Mouse (Mus musculus): ENCODE measurements around the gene Trdn. TPM values are rescaled to one million over a fixed set of nuclear protein-coding genes. Genes with fewer than 3 reads are reported as not detected.

The Trdn gene
- polyA plus RNA-seq (2015; fragmentation: Nextera tagmentation; extraction: Ambion mirVana): 0.47 and 0.93 TPM in 2 replicates

- no peaks in the 10 kb centered on the region for H3K36me3 ChIP-seq (replicated peaks)
- WGBS (ENCODE audit: insufficient replicate concordance): 41% methylated on average over 1 of the region's 1 CpGs
- H3K9me3 ChIP-seq (replicated peaks): no peaks in the 10 kb centered on the region
- H3K27ac ChIP-seq (replicated peaks): no peak within 1 kb of the TSS
- ATAC-seq (ENCODE audit: insufficient read depth): no peak
- no peak within 1 kb of the TSS for H3K9ac ChIP-seq
- no peaks in the 10 kb centered on the region for H3K27me3 ChIP-seq
- no peak within 1 kb of the TSS for H3K4me2 ChIP-seq
- H3K4me3 ChIP-seq (replicated peaks): no peak within 1 kb of the TSS
- no peaks in the 10 kb centered on the region for H3K4me1 ChIP-seq (replicated peaks)
These were observed at the start of gene Trdn for GRCm38 (mm10) chr10:33080254-33080653. Trdn (plus strand) TSS chr10:33080554.

DNA sequence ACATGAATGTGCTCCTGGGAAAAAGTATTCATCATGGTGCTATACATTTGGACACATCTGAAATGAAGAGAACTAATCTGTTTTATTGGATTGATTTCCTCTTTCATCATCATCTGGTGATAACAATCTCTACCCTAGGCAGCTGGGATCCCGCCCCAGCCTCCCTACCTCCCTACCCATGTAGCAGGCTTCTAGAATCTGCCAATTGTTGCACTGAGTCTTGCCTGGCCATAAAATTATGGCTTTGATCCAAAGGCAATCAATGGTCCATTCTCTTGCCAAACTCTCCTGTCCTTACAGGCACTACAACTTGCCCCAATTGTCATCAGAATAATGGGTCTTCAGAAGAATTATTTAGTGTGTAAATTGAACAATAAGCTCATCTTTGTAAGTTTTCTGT is 19.6 kb upstream of the Trdn start:
- H3K9ac ChIP-seq: no peak overlapping the region
- no peaks in the 10 kb centered on the region for H3K9me3 ChIP-seq (replicated peaks)
- no peak for ATAC-seq (ENCODE audit: insufficient read depth)
- no peaks in the 10 kb centered on the region for H3K4me1 ChIP-seq (replicated peaks)
- H3K36me3 ChIP-seq (replicated peaks): no peaks in the 10 kb centered on the region
- no peak overlapping the region for H3K4me3 ChIP-seq (replicated peaks)
- no peak overlapping the region for H3K4me2 ChIP-seq
- 39% methylated on average over 1 of the region's 1 CpGs for WGBS (ENCODE audit: insufficient replicate concordance)
- H3K27ac ChIP-seq (replicated peaks): no peak overlapping the region
- no peaks in the 10 kb centered on the region for H3K27me3 ChIP-seq

DNA sequence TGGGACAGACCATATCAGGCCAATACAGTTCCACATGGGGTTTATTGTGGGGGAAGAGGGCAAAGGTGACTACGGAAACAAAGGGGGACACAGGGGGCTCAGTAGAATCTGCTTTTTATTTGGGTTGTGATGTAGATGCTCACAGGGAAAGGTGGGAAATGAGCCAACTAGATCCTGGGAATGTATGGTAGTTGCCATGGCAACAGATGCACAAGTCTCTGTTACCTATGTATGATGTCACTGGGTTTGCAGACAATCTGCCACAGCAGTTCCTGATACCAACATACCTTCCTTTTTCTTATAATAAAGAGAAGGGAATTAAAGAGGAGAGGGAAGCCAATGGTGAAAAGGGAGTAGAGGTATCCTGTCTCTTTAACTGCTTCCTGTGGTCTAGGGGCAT is 14.8 kb upstream of the Trdn start:
- Histone ChIP-seq H3K36me3 (replicated peaks) (no peaks in the 10 kb centered on the region), H3K4me1 (replicated peaks) (no peaks in the 10 kb centered on the region), H3K9ac (no peak overlapping the region), H3K27ac (replicated peaks) (no peak overlapping the region), H3K4me2 (no peak overlapping the region), H3K4me3 (replicated peaks) (no peak overlapping the region), H3K27me3 (no peaks in the 10 kb centered on the region), H3K9me3 (replicated peaks) (no peaks in the 10 kb centered on the region)
- ATAC-seq (ENCODE audit: insufficient read depth): no peak
- WGBS (ENCODE audit: insufficient replicate concordance): 65% methylated on average over 1 of the region's 1 CpGs

DNA sequence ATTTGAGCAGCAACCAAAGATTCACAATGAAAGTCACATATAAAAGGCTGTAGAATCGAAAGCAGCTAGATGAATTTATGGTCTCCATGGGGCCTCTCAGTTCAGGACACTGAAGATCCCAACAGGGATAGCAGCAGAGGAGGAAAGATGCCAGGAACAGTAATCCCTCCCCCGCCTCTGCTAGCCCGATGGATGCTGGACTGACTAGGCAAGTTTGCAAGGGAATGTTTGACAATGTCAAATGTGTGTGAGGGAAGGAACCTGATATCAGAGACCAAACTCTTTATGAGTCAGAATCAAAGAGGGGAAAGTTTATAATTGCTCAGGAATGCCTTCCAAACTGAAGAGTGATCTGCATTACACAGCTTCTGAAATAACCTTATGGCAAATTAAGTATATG is 7.2 kb upstream of the Trdn start:
- Histone ChIP-seq H3K27ac (replicated peaks) (no peak overlapping the region), H3K9ac (no peak overlapping the region)
- ATAC-seq (ENCODE audit: insufficient read depth): no peak

GRCm38 (mm10) chr10:33082151-33082844 is 1.9 kb downstream of the Trdn start:
- Histone ChIP-seq H3K9ac (no peak overlapping the region), H3K9me3 (replicated peaks) (no peaks in the 10 kb centered on the region), H3K27me3 (no peaks in the 10 kb centered on the region), H3K4me1 (replicated peaks) (no peaks in the 10 kb centered on the region), H3K4me2 (no peak overlapping the region), H3K4me3 (replicated peaks) (no peak overlapping the region), H3K36me3 (replicated peaks) (no peaks in the 10 kb centered on the region), H3K27ac (replicated peaks) (no peak overlapping the region)
- WGBS (ENCODE audit: insufficient replicate concordance): 49% methylated on average over 2 of the region's 2 CpGs
- ATAC-seq (ENCODE audit: insufficient read depth): no peak

More for the DNA sequence above, 7.2 kb upstream of the Trdn start:
- Histone ChIP-seq H3K36me3 (replicated peaks) (no peaks in the 10 kb centered on the region), H3K4me2 (no peak overlapping the region), H3K27me3 (no peaks in the 10 kb centered on the region), H3K4me1 (replicated peaks) (no peaks in the 10 kb centered on the region), H3K4me3 (replicated peaks) (no peak overlapping the region), H3K9me3 (replicated peaks) (no peaks in the 10 kb centered on the region)
- 46% methylated on average over 3 of the region's 3 CpGs for WGBS (ENCODE audit: insufficient replicate concordance)

DNA sequence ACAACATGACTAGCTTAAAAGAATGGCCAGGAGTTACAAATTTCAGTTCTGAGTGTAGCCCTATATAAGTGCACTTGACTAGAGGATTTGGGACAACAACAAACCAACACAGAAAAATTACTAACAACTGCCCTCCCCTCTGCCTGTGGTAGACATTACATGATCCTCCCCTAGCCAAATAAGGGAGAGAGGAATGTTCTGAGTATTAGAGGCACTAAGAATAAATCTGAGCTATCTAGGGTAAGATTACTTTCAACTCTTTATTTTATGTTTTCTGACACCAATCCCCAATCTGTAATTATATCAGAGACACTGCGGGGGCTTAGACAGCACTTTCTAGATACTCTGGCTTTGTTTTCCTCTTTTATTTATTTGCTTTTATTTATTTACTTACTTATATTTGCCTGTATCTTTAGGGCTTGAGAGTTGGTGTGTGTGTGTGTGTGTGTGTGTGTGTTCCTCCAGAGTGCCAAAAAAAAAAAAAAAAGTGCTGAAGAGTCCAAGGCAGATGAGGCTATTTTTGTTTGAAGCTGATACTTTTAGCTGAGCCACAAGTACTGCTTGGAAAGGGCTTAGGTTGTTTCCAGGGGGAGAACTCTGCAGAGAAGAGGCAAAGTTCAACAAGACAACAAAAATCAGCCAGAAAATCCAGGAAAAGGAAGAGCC is 2.7 kb downstream of the Trdn start:
- Histone ChIP-seq H3K4me1 (replicated peaks) (no peaks in the 10 kb centered on the region), H3K9me3 (replicated peaks) (no peaks in the 10 kb centered on the region), H3K36me3 (replicated peaks) (no peaks in the 10 kb centered on the region), H3K4me2 (no peak overlapping the region), H3K9ac (no peak overlapping the region), H3K27ac (replicated peaks) (no peak overlapping the region), H3K27me3 (no peaks in the 10 kb centered on the region), H3K4me3 (replicated peaks) (no peak overlapping the region)
- no peak for ATAC-seq (ENCODE audit: insufficient read depth)
- WGBS (ENCODE audit: insufficient replicate concordance): 67% methylated on average over 1 of the region's 1 CpGs

DNA sequence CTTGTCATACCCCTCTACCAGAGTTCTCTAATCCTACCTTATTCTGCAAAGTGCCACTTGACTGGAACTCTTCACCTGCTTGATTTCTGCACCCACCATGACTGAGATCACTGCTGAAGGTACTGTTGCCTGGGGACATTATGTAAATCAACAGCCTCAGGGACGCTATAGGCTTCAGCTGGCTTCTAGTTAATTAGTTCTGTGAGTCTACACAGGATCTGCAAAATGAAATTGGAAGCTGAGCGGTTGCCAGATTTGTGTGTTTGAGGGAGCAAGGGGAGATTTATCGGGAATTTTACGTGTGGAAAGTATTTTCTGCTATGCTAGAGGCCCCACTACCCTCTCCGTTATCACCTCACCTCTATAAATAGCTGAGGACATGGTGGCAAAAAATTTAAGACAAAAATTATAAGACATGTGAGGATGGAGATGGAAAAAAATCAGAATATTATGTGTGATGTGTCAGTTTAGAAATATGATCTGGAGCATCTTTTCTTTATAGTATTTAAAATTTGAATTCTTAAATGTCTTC is 3.3 kb downstream of the Trdn start:
- no peaks in the 10 kb centered on the region for H3K36me3 ChIP-seq (replicated peaks)
- no peaks in the 10 kb centered on the region for H3K9me3 ChIP-seq (replicated peaks)
- no peak overlapping the region for H3K4me2 ChIP-seq
- ATAC-seq (ENCODE audit: insufficient read depth): no peak
- H3K27me3 ChIP-seq: no peaks in the 10 kb centered on the region
- H3K4me1 ChIP-seq (replicated peaks): no peaks in the 10 kb centered on the region
- no peak overlapping the region for H3K9ac ChIP-seq
- no peak overlapping the region for H3K4me3 ChIP-seq (replicated peaks)
- H3K27ac ChIP-seq (replicated peaks): no peak overlapping the region
- 58% methylated on average over 5 of the region's 5 CpGs for WGBS (ENCODE audit: insufficient replicate concordance)

- H3K9ac ChIP-seq: no peak overlapping the region
- H3K27me3 ChIP-seq: no peaks in the 10 kb centered on the region
- H3K4me2 ChIP-seq: no peak overlapping the region
- H3K4me3 ChIP-seq (replicated peaks): no peak overlapping the region
- no peaks in the 10 kb centered on the region for H3K4me1 ChIP-seq (replicated peaks)
- ATAC-seq (ENCODE audit: insufficient read depth): no peak
- no peaks in the 10 kb centered on the region for H3K9me3 ChIP-seq (replicated peaks)
- no peaks in the 10 kb centered on the region for H3K36me3 ChIP-seq (replicated peaks)
- H3K27ac ChIP-seq (replicated peaks): no peak overlapping the region
These were observed 8.0 kb downstream of the Trdn start for GRCm38 (mm10) chr10:33088403-33088802.

DNA sequence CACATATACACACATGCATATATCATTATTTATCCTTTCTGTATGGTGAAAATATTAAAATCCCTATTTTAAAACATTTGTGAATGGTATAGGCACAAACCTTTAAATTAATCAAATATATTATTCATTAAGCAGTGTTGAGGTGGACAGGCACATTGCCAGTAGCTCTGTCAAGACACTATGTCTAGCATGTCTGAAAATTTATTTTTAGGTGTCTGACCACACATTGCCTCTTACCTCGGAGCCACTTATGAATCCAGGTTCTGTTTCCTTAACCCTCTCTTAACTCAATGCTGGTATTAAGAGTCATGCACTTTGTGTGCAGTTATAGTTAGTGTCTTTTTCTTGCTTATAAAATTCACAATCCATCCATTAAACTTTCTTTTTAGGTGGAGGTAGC is 12.0 kb downstream of the Trdn start:
- Histone ChIP-seq H3K4me2 (no peak overlapping the region), H3K27me3 (no peaks in the 10 kb centered on the region), H3K27ac (replicated peaks) (no peak overlapping the region), H3K4me1 (replicated peaks) (no peaks in the 10 kb centered on the region), H3K9me3 (replicated peaks) (no peaks in the 10 kb centered on the region), H3K36me3 (replicated peaks) (no peaks in the 10 kb centered on the region), H3K4me3 (replicated peaks) (no peak overlapping the region), H3K9ac (no peak overlapping the region)
- 34% methylated on average over 1 of the region's 1 CpGs for WGBS (ENCODE audit: insufficient replicate concordance)
- no peak for ATAC-seq (ENCODE audit: insufficient read depth)

DNA sequence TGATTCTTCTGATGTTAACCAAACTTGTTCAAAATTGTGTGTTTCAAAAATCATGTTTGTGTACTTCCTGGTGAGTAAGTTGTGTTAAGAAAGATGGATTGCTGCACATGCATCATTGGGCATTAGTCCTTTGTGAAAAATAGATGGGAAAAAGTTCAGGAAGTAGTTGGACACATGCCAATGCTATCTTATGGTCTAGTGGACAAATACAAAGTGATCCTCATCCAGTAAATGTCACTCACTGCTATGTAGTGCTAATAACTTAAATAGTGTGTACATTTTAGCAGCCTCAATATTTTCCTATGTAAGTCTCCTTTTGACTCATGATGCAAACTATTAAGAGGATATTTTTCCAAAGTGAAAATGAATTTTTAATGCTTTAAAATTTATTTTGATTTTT is 27.6 kb downstream of the Trdn start:
- H3K9ac ChIP-seq: no peak overlapping the region
- no peaks in the 10 kb centered on the region for H3K36me3 ChIP-seq (replicated peaks)
- H3K9me3 ChIP-seq (replicated peaks): no peaks in the 10 kb centered on the region
- ATAC-seq (ENCODE audit: insufficient read depth): no peak
- no peak overlapping the region for H3K4me2 ChIP-seq
- no peak overlapping the region for H3K27ac ChIP-seq (replicated peaks)
- no peak overlapping the region for H3K4me3 ChIP-seq (replicated peaks)
- no peaks in the 10 kb centered on the region for H3K27me3 ChIP-seq
- no peaks in the 10 kb centered on the region for H3K4me1 ChIP-seq (replicated peaks)

GRCm38 (mm10) chr10:33123028-33123427 is 42.7 kb downstream of the Trdn start:
- no peak overlapping the region for H3K9ac ChIP-seq
- no peak for ATAC-seq (ENCODE audit: insufficient read depth)
- no peaks in the 10 kb centered on the region for H3K4me1 ChIP-seq (replicated peaks)
- no peaks in the 10 kb centered on the region for H3K9me3 ChIP-seq (replicated peaks)
- H3K36me3 ChIP-seq (replicated peaks): no peaks in the 10 kb centered on the region
- no peak overlapping the region for H3K4me3 ChIP-seq (replicated peaks)
- H3K4me2 ChIP-seq: no peak overlapping the region
- H3K27me3 ChIP-seq: no peaks in the 10 kb centered on the region
- no peak overlapping the region for H3K27ac ChIP-seq (replicated peaks)

- Histone ChIP-seq H3K4me2 (no peak overlapping the region), H3K27me3 (no peaks in the 10 kb centered on the region), H3K27ac (replicated peaks) (no peak overlapping the region), H3K36me3 (replicated peaks) (no peaks in the 10 kb centered on the region), H3K4me1 (replicated peaks) (no peaks in the 10 kb centered on the region), H3K9ac (no peak overlapping the region), H3K9me3 (replicated peaks) (no peaks in the 10 kb centered on the region), H3K4me3 (replicated peaks) (no peak overlapping the region)
- ATAC-seq (ENCODE audit: insufficient read depth): no peak
- WGBS (ENCODE audit: insufficient replicate concordance): 38% methylated on average over 1 of the region's 1 CpGs
These were observed 64.6 kb downstream of the Trdn start for GRCm38 (mm10) chr10:33144911-33145310.
